Mouse (Mus musculus): ENCODE data around the gene Cd244a. TPM values are rescaled to one million over a fixed set of nuclear protein-coding genes. Genes with fewer than 3 reads are reported as not detected.

The Cd244a gene
- polyA plus RNA-seq, 1 experiment, result 2.0 TPM

- Histone ChIP-seq H3K36me3 (ENCODE audit: control insufficient read depth, insufficient read depth, low read length) (no peaks in the 10 kb centered on the region), H3K27ac (ENCODE audit: insufficient read depth, low read depth, low read length) (no peak overlapping the region), H3K27me3 (ENCODE audit: control insufficient read depth, insufficient read depth, low read length) (no peaks in the 10 kb centered on the region), H3K4me1 (ENCODE audit: control insufficient read depth, insufficient read depth, insufficient read length, low read length) (no peaks in the 10 kb centered on the region; the same call in 1 of the 2 replicates), H3K4me3 (ENCODE audit: low read depth, low read length) (no peak overlapping the region)
- TF ChIP-seq CTCF (IDR thresholded peaks at IDR 0.05; ENCODE audit: extremely low read depth, insufficient read length, insufficient replicate concordance, low read depth, low read length) (no peak), POLR2A (IDR thresholded peaks at IDR 0.05; ENCODE audit: low read depth, low read length) (no peak)
- WGBS, result 91% methylated on average over 6 of the region's 6 CpGs
These were observed 81.8 kb downstream of the Cd244a start for GRCm38 (mm10) chr1:171640796-171641195.

GRCm38 (mm10) chr1:171643612-171644011 is 84.6 kb downstream of the Cd244a start:
- H3K27ac ChIP-seq (ENCODE audit: insufficient read depth, low read depth, low read length), result no peak overlapping the region; the same call in 1 of the 2 replicates
- WGBS, result 68% methylated on average over 7 of the region's 7 CpGs

GRCm38 (mm10) chr1:171646429-171646940 is 87.5 kb downstream of the Cd244a start:
- Histone ChIP-seq H3K27ac (ENCODE audit: insufficient read depth, low read depth, low read length) (peak overlapping the region; percentile 71), H3K36me3 (ENCODE audit: control insufficient read depth, insufficient read depth, low read length) (no peaks in the 10 kb centered on the region), H3K27me3 (ENCODE audit: control insufficient read depth, insufficient read depth, low read length) (no peaks in the 10 kb centered on the region), H3K4me1 (ENCODE audit: control insufficient read depth, insufficient read depth, insufficient read length, low read length) (no peaks in the 10 kb centered on the region; the same call in 1 of the 2 replicates), H3K4me3 (ENCODE audit: low read depth, low read length) (peak overlapping the region; percentile 36)
- WGBS, result 66% methylated on average over 5 of the region's 5 CpGs
- TF ChIP-seq CTCF (IDR thresholded peaks at IDR 0.05; ENCODE audit: extremely low read depth, insufficient read length, insufficient replicate concordance, low read depth, low read length), result no peak
- no peak for TF ChIP-seq POLR2A (IDR thresholded peaks at IDR 0.05; ENCODE audit: low read depth, low read length)

More at GRCm38 (mm10) chr1:171643612-171644011, 84.6 kb downstream of the Cd244a start:
- Histone ChIP-seq H3K36me3 (ENCODE audit: control insufficient read depth, insufficient read depth, low read length) (no peaks in the 10 kb centered on the region), H3K27me3 (ENCODE audit: control insufficient read depth, insufficient read depth, low read length) (no peaks in the 10 kb centered on the region), H3K4me1 (ENCODE audit: control insufficient read depth, insufficient read depth, insufficient read length, low read length) (no peaks in the 10 kb centered on the region; the same call in 1 of the 2 replicates), H3K4me3 (ENCODE audit: low read depth, low read length) (no peak overlapping the region)
- TF ChIP-seq POLR2A (IDR thresholded peaks at IDR 0.05; ENCODE audit: low read depth, low read length) (no peak), CTCF (IDR thresholded peaks at IDR 0.05; ENCODE audit: extremely low read depth, insufficient read length, insufficient replicate concordance, low read depth, low read length) (no peak)

GRCm38 (mm10) chr1:171647716-171648115 is 88.7 kb downstream of the Cd244a start:
- no peaks in the 10 kb centered on the region for H3K27me3 ChIP-seq (ENCODE audit: control insufficient read depth, insufficient read depth, low read length)
- 82% methylated on average over 5 of the region's 5 CpGs for WGBS
- peak overlapping the region; percentile 71 for H3K27ac ChIP-seq (ENCODE audit: insufficient read depth, low read depth, low read length)
- H3K4me1 ChIP-seq (ENCODE audit: control insufficient read depth, insufficient read depth, insufficient read length, low read length), result no peaks in the 10 kb centered on the region
- TF ChIP-seq CTCF (IDR thresholded peaks at IDR 0.05; ENCODE audit: extremely low read depth, insufficient read length, insufficient replicate concordance, low read depth, low read length) (no peak), POLR2A (IDR thresholded peaks at IDR 0.05; ENCODE audit: low read depth, low read length) (no peak)
- peak overlapping the region; percentile 45; the same call in 1 of the 2 replicates for H3K4me3 ChIP-seq (ENCODE audit: low read depth, low read length)
- H3K36me3 ChIP-seq (ENCODE audit: control insufficient read depth, insufficient read depth, low read length), result no peaks in the 10 kb centered on the region

- Histone ChIP-seq H3K4me1 (ENCODE audit: control insufficient read depth, insufficient read depth, insufficient read length, low read length) (no peaks in the 10 kb centered on the region), H3K36me3 (ENCODE audit: control insufficient read depth, insufficient read depth, low read length) (no peaks in the 10 kb centered on the region), H3K27me3 (ENCODE audit: control insufficient read depth, insufficient read depth, low read length) (no peaks in the 10 kb centered on the region), H3K27ac (ENCODE audit: insufficient read depth, low read depth, low read length) (peak overlapping the region; percentile 59; the same call in 1 of the 2 replicates), H3K4me3 (ENCODE audit: low read depth, low read length) (no peak overlapping the region)
- WGBS, result 43% methylated on average over 8 of the region's 8 CpGs
- TF ChIP-seq CTCF (IDR thresholded peaks at IDR 0.05; ENCODE audit: extremely low read depth, insufficient read length, insufficient replicate concordance, low read depth, low read length), result no peak
- TF ChIP-seq POLR2A (IDR thresholded peaks at IDR 0.05; ENCODE audit: low read depth, low read length), result no peak
These were observed 89.8 kb downstream of the Cd244a start for GRCm38 (mm10) chr1:171648840-171649239.

- TF ChIP-seq CTCF (IDR thresholded peaks at IDR 0.05; ENCODE audit: extremely low read depth, insufficient read length, insufficient replicate concordance, low read depth, low read length), result no peak
- no peak for TF ChIP-seq POLR2A (IDR thresholded peaks at IDR 0.05; ENCODE audit: low read depth, low read length)
- H3K27ac ChIP-seq (ENCODE audit: insufficient read depth, low read depth, low read length), result no peak within 1 kb of the TSS
- H3K36me3 ChIP-seq (ENCODE audit: control insufficient read depth, insufficient read depth, low read length), result no peaks in the 10 kb centered on the region
- H3K4me1 ChIP-seq (ENCODE audit: control insufficient read depth, insufficient read depth, insufficient read length, low read length), result no peaks in the 10 kb centered on the region
- WGBS, result 87% methylated on average over 5 of the region's 5 CpGs
- H3K27me3 ChIP-seq (ENCODE audit: control insufficient read depth, insufficient read depth, low read length), result no peaks in the 10 kb centered on the region
- H3K4me3 ChIP-seq (ENCODE audit: low read depth, low read length), result no peak within 1 kb of the TSS
These were observed 93.7 kb downstream of the Cd244a start, which contains the start of gene Slamf7 for GRCm38 (mm10) chr1:171652734-171653133. Gene Slamf7 (minus strand): TSS chr1:171653035.

- H3K36me3 ChIP-seq (ENCODE audit: control insufficient read depth, insufficient read depth, low read length), result no peaks in the 10 kb centered on the region
- H3K27ac ChIP-seq (ENCODE audit: insufficient read depth, low read depth, low read length), result no peak overlapping the region
- no peaks in the 10 kb centered on the region for H3K27me3 ChIP-seq (ENCODE audit: control insufficient read depth, insufficient read depth, low read length)
- 49% methylated on average over 5 of the region's 5 CpGs for WGBS
- H3K4me3 ChIP-seq (ENCODE audit: low read depth, low read length), result no peak overlapping the region
- no peak for TF ChIP-seq CTCF (IDR thresholded peaks at IDR 0.05; ENCODE audit: extremely low read depth, insufficient read length, insufficient replicate concordance, low read depth, low read length)
- no peak for TF ChIP-seq POLR2A (IDR thresholded peaks at IDR 0.05; ENCODE audit: low read depth, low read length)
- no peaks in the 10 kb centered on the region for H3K4me1 ChIP-seq (ENCODE audit: control insufficient read depth, insufficient read depth, insufficient read length, low read length)
These were observed 99.6 kb downstream of the Cd244a start for GRCm38 (mm10) chr1:171658561-171658991.

Other genes starting within 250 kb of the Cd244a start
- 24.5 and 40.7 TPM in 2 replicates for gene Dedd, start 230.0 kb upstream of the Cd244a start, polyA plus RNA-seq (2012; rRNA removed)
- 36.8 and 50.7 TPM in 2 replicates for gene Nit1, start 213.5 kb upstream of the Cd244a start, polyA plus RNA-seq (2012; rRNA removed)
- 5.0 and 7.5 TPM in 2 replicates for gene Pfdn2, start 213.5 kb upstream of the Cd244a start, polyA plus RNA-seq (2012; rRNA removed)
- 0.13 and 0.16 TPM in 2 replicates for gene Klhdc9, start 198.4 kb upstream of the Cd244a start, polyA plus RNA-seq (2012; rRNA removed)
- gene Nectin4, start 189.1 kb upstream of the Cd244a start, polyA plus RNA-seq (2012; rRNA removed), result 0.33 and 1.1 TPM in 2 replicates
- gene Arhgap30, start 170.2 kb upstream of the Cd244a start, polyA plus RNA-seq (2012; rRNA removed), result 3.8 and 6.1 TPM in 2 replicates
- 55.0 and 87.8 TPM in 2 replicates for gene Usf1, start 147.9 kb upstream of the Cd244a start, polyA plus RNA-seq (2012; rRNA removed)
- gene Tstd1, start 140.3 kb upstream of the Cd244a start, polyA plus RNA-seq (2012; rRNA removed), result 52.0 and 53.7 TPM in 2 replicates
- 49.7 and 142 TPM in 2 replicates for gene F11r, start 121.7 kb upstream of the Cd244a start, polyA plus RNA-seq (2012; rRNA removed)
- 3.6 and 5.0 TPM in 2 replicates for gene Alyref2, start 55.7 kb upstream of the Cd244a start, polyA plus RNA-seq (2012; rRNA removed)
- gene Itln1, start 23.9 kb upstream of the Cd244a start, polyA plus RNA-seq (2012; rRNA removed), result 566 and 2,950 TPM in 2 replicates
- 0.85 and 1.5 TPM in 2 replicates for gene Ly9, start 48.2 kb downstream of the Cd244a start, polyA plus RNA-seq (2012; rRNA removed)
- gene Slamf7, start 93.8 kb downstream of the Cd244a start, polyA plus RNA-seq (2012; rRNA removed), result 1.2 and 1.6 TPM in 2 replicates
- gene Cd48, start 122.8 kb downstream of the Cd244a start, polyA plus RNA-seq (2012; rRNA removed), result 3.9 and 5.6 TPM in 2 replicates
- gene Slamf1, start 207.9 kb downstream of the Cd244a start, polyA plus RNA-seq (2012; rRNA removed), result 0.06 and 0.24 TPM in 2 replicates